Mouse (Mus musculus) CH12.LX (cell line): ENCODE data around the gene Lrp10. TPM values are rescaled to one million over a fixed set of nuclear protein-coding genes. Genes with fewer than 3 reads are reported as not detected.

ENCODE experiments used
- DNase-seq: peaks from one replicate; pipeline ENCODE4 v3.0.0-alpha.2; 2013; ENCODE audit errors: extremely low read depth
- H3K27ac ChIP-seq: 2 replicates; pipeline ENCODE4 v1.5.1; 2012; ENCODE audit warnings: low read depth, mild to moderate bottlenecking, control low read depth, moderate library complexity; ENCODE audit not compliant: insufficient read depth
- H3K27me3 ChIP-seq: replicated peaks from 2 replicates; pipeline ENCODE3; 2012; ENCODE audit warnings: inconsistent platforms
- H3K36me3 ChIP-seq, 2 experiments: replicated peaks in 1 of 2; 2 replicates each; pipeline versions ENCODE3 to v1.6.1; 2012; ENCODE audit warnings: inconsistent platforms in 1 of 2, low read length in 1 of 2, mild to moderate bottlenecking in 1 of 2, mixed read lengths in 1 of 2, moderate library complexity in 1 of 2; ENCODE audit not compliant: control insufficient read depth in 1 of 2, insufficient read depth in 1 of 2
- H3K4me1 ChIP-seq, 2 experiments: 2 replicates each; pipeline ENCODE4 v1.6.1; 2012; ENCODE audit warnings: inconsistent platforms in 1 of 2, moderate library complexity in 1 of 2; ENCODE audit not compliant: insufficient read depth in 2 of 2, control insufficient read depth in 1 of 2
- H3K4me2 ChIP-seq: 2 replicates; pipeline ENCODE4 v1.6.1; 2012; ENCODE audit warnings: low read depth, mild to moderate bottlenecking, control low read depth; ENCODE audit not compliant: poor library complexity, insufficient read depth, severe bottlenecking
- H3K4me3 ChIP-seq, 3 experiments: fragments of 150-350 bp in 1 of 3; sonication (generic) in 1 of 3; replicated peaks in 1 of 3; 2 replicates each; pipeline versions ENCODE3 to v1.5.1; 2011 to 2012; ENCODE audit warnings: low read depth in 2 of 3, low read length in 2 of 3, mild to moderate bottlenecking in 2 of 3, moderate library complexity in 2 of 3, control low read depth in 1 of 3, improper control_type of control experiment in 1 of 3, inconsistent platforms in 1 of 3, mixed read lengths in 1 of 3; ENCODE audit not compliant: poor library complexity in 1 of 3
- H3K79me2 ChIP-seq: replicated peaks from 2 replicates; pipeline ENCODE4 v1.6.1; 2012; ENCODE audit warnings: mild to moderate bottlenecking, moderate library complexity; ENCODE audit not compliant: control insufficient read depth, poor library complexity, insufficient read depth, severe bottlenecking; ENCODE audit errors: extremely low read depth
- H3K9ac ChIP-seq: 2 replicates; pipeline ENCODE4 v1.6.1; 2012; ENCODE audit warnings: low read depth, mild to moderate bottlenecking, control low read depth, moderate library complexity; ENCODE audit not compliant: insufficient read depth
- H3K9me3 ChIP-seq: replicated peaks from 2 replicates; pipeline ENCODE3; 2012; ENCODE audit warnings: low read length, inconsistent platforms, mixed read lengths
- CHD2 ChIP-seq: IDR thresholded peaks from 2 replicates; pipeline ENCODE4 v1.6.1; 2011; ENCODE audit warnings: low read length, improper control_type of control experiment
- CTCF ChIP-seq, 2 experiments: IDR thresholded peaks in 1 of 2; conservative IDR thresholded peaks in 1 of 2; 2 replicates each; pipeline ENCODE4 v1.5.1; 2011 to 2012; ENCODE audit warnings: low read depth in 2 of 2, low read length in 2 of 2, improper control_type of control experiment in 1 of 2, inconsistent platforms in 1 of 2, mild to moderate bottlenecking in 1 of 2, moderate library complexity in 1 of 2
- ETS1 ChIP-seq: conservative IDR thresholded peaks from 2 replicates; pipeline ENCODE4 v1.6.1; 2012; ENCODE audit warnings: low read depth, mild to moderate bottlenecking, inconsistent platforms, low read length, improper control_type of control experiment, moderate library complexity
- IRF4 ChIP-seq: IDR thresholded peaks from 2 replicates; pipeline ENCODE4 v1.6.1; 2014; ENCODE audit warnings: low read depth, mild to moderate bottlenecking, inconsistent platforms, low read length, improper control_type of control experiment
- JUN ChIP-seq: IDR thresholded peaks from 2 replicates; pipeline ENCODE4 v1.6.1; 2011; ENCODE audit warnings: low read depth, mild to moderate bottlenecking, low read length, improper control_type of control experiment, moderate library complexity; ENCODE audit not compliant: insufficient read depth
- JUND ChIP-seq: conservative IDR thresholded peaks from 2 replicates; pipeline ENCODE4 v1.6.1; 2011; ENCODE audit warnings: low read depth, low read length, improper control_type of control experiment
- MAFK ChIP-seq: IDR thresholded peaks from 2 replicates; pipeline ENCODE4 v1.6.1; 2011; ENCODE audit warnings: low read length, improper control_type of control experiment; ENCODE audit not compliant: insufficient replicate concordance
- MXI1 ChIP-seq: IDR thresholded peaks from 2 replicates; pipeline ENCODE4 v1.6.1; 2011; ENCODE audit warnings: mild to moderate bottlenecking, low read depth, low read length, improper control_type of control experiment
- MYC ChIP-seq: IDR thresholded peaks from 2 replicates; pipeline ENCODE4 v1.6.1; 2011; ENCODE audit warnings: low read depth, mild to moderate bottlenecking, improper control_type of control experiment, low read length
- SIN3A ChIP-seq: IDR thresholded peaks from 2 replicates; pipeline ENCODE4 v1.6.1; 2012; ENCODE audit warnings: low read length, improper control_type of control experiment, inconsistent platforms
- TCF12 ChIP-seq: IDR thresholded peaks from 2 replicates; pipeline ENCODE4 v1.6.1; 2014; ENCODE audit warnings: low read depth, mild to moderate bottlenecking, inconsistent platforms, low read length, improper control_type of control experiment
- UBTF ChIP-seq: IDR thresholded peaks from 2 replicates; pipeline ENCODE4 v1.6.1; 2012; ENCODE audit warnings: low read depth, mild to moderate bottlenecking, inconsistent platforms, low read length, improper control_type of control experiment, moderate library complexity
- USF2 ChIP-seq: conservative IDR thresholded peaks from 2 replicates; pipeline ENCODE4 v1.6.1; 2011; ENCODE audit warnings: low read depth, low read length, improper control_type of control experiment
- ZNF384 ChIP-seq: IDR thresholded peaks from 2 replicates; pipeline ENCODE4 v1.6.1; 2012; ENCODE audit warnings: low read depth, low read length, improper control_type of control experiment, inconsistent platforms
- dilution Hi-C: fragments of 300-500 bp; cut with MboI; formaldehyde crosslinking; loops from 2 replicates; pipeline ENCODE4 v1.14.3; 2020; ENCODE audit warnings: low sequenced_read_pairs; ENCODE audit not compliant: extremely low pct_unique_long_range_greater_than_20kb, extremely low pct_ligation_motif_present
- in situ Hi-C: fragments of 300-500 bp; cut with MboI; formaldehyde crosslinking; loops from 3 replicates; pipeline ENCODE4 v1.14.3; 2019; ENCODE audit warnings: low sequenced_read_pairs, low pct_ligation_motif_present, low pct_unique_long_range_greater_than_20kb, mixed read lengths
- polyA plus RNA-seq: library from polyadenylated mRNA; unstranded; fragments of >175 nt; gene quantifications from 2 replicates; pipeline ENCODE4 v1.2.1, GENCODE M21; 2012; ENCODE audit warnings: low read depth; ENCODE audit not compliant: insufficient read length
- total RNA-seq, 2 experiments: library from RNA; depleted of rRNA; stranded (reverse); fragments of 300-350 nt in 1 of 2; fragments of >200 nt in 1 of 2; gene quantifications; 2 replicates each; pipeline ENCODE4 v1.2.3; 2012 to 2014

The Lrp10 gene
- total and polyA plus RNA-seq, 3 experiments: 28.7 to 79.8 (median 60.0) TPM

DNA sequence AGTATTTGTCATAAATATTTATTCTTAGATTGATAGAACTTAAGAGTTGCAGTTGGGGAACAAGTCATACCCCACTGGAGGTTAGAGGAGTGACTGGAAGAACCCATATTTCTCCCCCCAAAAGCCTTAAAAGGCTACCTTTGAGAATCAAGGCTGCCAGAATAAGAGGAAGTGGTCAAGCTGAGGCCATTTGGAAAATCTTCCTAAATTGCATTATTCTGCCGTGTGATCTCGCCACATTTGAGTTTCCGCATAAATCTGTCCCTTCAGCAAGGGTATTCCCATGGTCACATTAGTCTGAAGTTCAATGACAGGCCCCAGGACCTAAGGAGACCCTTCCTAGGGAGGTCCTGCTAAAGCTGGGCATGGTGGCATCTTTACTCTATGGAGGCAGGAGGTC lies 21.4 kb upstream of the Lrp10 start:
- H3K4me1 ChIP-seq: peaks cover 5 to 26% of the 10 kb centered on the region in 2 experiments
- H3K36me3 ChIP-seq: no peaks in the 10 kb centered on the region
- H3K79me2 ChIP-seq: no peaks in the 10 kb centered on the region
- no peak overlapping the region for H3K27ac ChIP-seq
- no peak overlapping the region for H3K4me3 ChIP-seq
- H3K27me3 ChIP-seq: no peaks in the 10 kb centered on the region
- no peak for TF ChIP-seq USF2
- TF ChIP-seq MXI1: no peak
- no peak for TF ChIP-seq CHD2
- TF ChIP-seq CTCF (conservative IDR thresholded peaks at IDR 0.05 in 1 of 2, IDR thresholded peaks at IDR 0.05 in 1 of 2; ENCODE audit: low read depth in 2 of 2, low read length in 2 of 2): no peak
- TF ChIP-seq JUN: no peak
- TF ChIP-seq JUND: no peak
- DNase-seq: no peak
- H3K9me3 ChIP-seq: no peaks in the 10 kb centered on the region
- H3K4me2 ChIP-seq: no peak overlapping the region
- dilution Hi-C loops: no loop called here
- no peak overlapping the region for H3K9ac ChIP-seq
- in situ Hi-C loops: no loop called here

DNA sequence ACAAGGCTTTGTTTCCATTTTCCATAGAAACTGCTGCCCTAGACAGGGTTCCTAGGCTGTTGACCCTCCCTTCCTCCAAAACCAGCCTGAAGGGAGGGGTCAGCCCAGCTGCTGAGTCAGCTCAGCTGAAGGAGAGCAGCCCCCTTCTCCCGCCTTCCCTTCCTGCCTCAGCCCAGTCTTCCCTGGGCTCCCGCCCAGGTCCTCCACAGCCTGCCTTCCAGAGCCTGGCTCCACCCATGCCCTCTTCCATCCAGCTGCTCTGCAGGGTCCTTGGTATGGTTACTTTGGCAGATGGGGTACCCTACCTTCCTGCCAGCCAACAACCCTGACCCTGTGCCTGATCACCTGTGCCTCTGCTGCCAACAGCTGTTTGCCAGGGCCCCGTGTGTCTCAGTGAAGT lies 20.7 kb upstream of the Lrp10 start:
- dilution Hi-C loops: no loop called here
- H3K27ac ChIP-seq: no peak overlapping the region
- no peak overlapping the region for H3K4me3 ChIP-seq
- in situ Hi-C loops: no loop called here
- H3K27me3 ChIP-seq: no peaks in the 10 kb centered on the region
- no peaks in the 10 kb centered on the region for H3K79me2 ChIP-seq
- H3K9me3 ChIP-seq: no peaks in the 10 kb centered on the region
- no peak for TF ChIP-seq MYC
- TF ChIP-seq UBTF: no peak
- no peak for TF ChIP-seq USF2
- no peak for TF ChIP-seq JUND
- no peak for TF ChIP-seq IRF4
- no peak for TF ChIP-seq MAFK
- TF ChIP-seq ZNF384: no peak
- TF ChIP-seq, all 38 proteins: peak for 0
- Histone ChIP-seq H3K4me2 (no peak overlapping the region), H3K36me3 (no peaks in the 10 kb centered on the region), H3K4me1 (peaks cover 9 to 30% of the 10 kb centered on the region in 2 experiments), H3K9ac (no peak overlapping the region)
- DNase-seq: no peak

DNA sequence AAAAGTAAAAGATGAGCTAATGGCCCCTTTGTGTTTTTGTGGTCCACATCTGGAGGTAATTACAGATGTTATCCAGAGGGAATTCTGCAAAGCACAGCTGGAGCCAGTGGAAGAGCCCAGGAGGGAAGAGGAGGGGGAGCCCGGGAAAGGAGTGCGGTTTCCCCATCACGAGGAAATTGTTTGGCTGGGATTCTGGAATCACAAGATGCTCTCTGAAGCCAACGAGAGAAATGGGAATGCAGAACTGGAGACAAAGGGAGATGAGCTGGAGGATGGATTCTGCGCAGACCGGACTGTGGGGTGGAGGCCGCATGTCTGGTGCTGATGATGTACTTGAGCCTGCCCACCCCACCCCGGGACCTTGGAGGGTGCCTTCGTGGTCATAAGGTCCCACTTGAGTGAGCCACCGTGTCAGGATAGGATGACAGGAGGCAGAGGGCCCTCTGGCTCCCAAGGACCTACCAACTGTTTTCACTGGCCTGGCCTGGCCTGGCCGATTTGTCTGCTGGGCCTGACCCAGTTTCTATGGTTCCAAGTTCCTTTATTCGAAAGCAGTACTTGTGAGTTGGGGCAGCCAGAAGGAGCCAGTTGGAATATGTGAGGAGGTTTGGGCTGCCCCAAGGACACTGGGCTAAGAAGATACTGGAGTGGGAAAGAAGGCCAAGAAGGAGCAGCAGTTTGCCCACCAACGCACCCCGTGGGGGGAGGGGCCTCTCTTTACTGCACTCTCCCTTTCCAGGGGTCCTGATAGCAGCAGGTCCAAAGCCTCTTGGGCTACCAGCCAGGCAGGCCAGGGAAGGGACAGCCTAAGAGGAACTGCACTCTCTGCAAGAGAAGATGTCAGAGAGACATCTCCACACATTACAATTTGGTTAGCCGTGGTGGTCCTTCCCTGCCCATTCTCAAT lies 20.0 kb upstream of the Lrp10 start:
- Histone ChIP-seq H3K27me3 (no peaks in the 10 kb centered on the region), H3K4me2 (no peak overlapping the region), H3K4me1 (peaks cover 13 to 38% of the 10 kb centered on the region in 2 experiments), H3K4me3 (no peak overlapping the region)
- in situ Hi-C loops (no loop called here), dilution Hi-C loops (no loop called here)
- no peak for DNase-seq
- no peak for TF ChIP-seq SIN3A
- no peak for TF ChIP-seq TCF12
- TF ChIP-seq ETS1: no peak
- TF ChIP-seq, all 38 proteins: peak for 0
- Histone ChIP-seq H3K9me3 (no peaks in the 10 kb centered on the region), H3K79me2 (no peaks in the 10 kb centered on the region), H3K36me3 (no peaks in the 10 kb centered on the region), H3K27ac (no peak overlapping the region), H3K9ac (no peak overlapping the region)
